Mouse (Mus musculus): Measurements from ENCODE around the gene Ngfr.

Ngfr gene

GRCm38 (mm10) chr11:95595438-95596149, 8.1 kb upstream of the Ngfr start:
- no peak for DNase-seq (ENCODE audit: low read depth, low spot score)

- no peak for DNase-seq (ENCODE audit: low read depth, low spot score)
These were observed 7.2 kb upstream of the Ngfr start for GRCm38 (mm10) chr11:95594686-95595212.

- no peak for DNase-seq (ENCODE audit: low read depth, low spot score)
These were observed 6.0 kb upstream of the Ngfr start for GRCm38 (mm10) chr11:95593501-95593900.

GRCm38 (mm10) chr11:95592691-95593090, 5.2 kb upstream of the Ngfr start:
- DNase-seq (ENCODE audit: low read depth, low spot score): no peak

- no peak for DNase-seq (ENCODE audit: low read depth, low spot score)
These were observed 1.7 kb upstream of the Ngfr start for GRCm38 (mm10) chr11:95589195-95589594.

- DNase-seq (ENCODE audit: low read depth, low spot score): no peak
These were observed 648 bp downstream of the Ngfr start for GRCm38 (mm10) chr11:95586751-95587422.

- DNase-seq (ENCODE audit: low read depth, low spot score): no peak
These were observed 1.4 kb downstream of the Ngfr start for GRCm38 (mm10) chr11:95586184-95586583.

GRCm38 (mm10) chr11:95585684-95586083, 1.9 kb downstream of the Ngfr start:
- no peak for DNase-seq (ENCODE audit: low read depth, low spot score)

- no peak for DNase-seq (ENCODE audit: low read depth, low spot score)
These were observed 2.3 kb downstream of the Ngfr start for GRCm38 (mm10) chr11:95585281-95585680.

GRCm38 (mm10) chr11:95584651-95585050, 2.9 kb downstream of the Ngfr start:
- no peak for DNase-seq (ENCODE audit: low read depth, low spot score)

GRCm38 (mm10) chr11:95583396-95583795, 4.1 kb downstream of the Ngfr start:
- DNase-seq (ENCODE audit: low read depth, low spot score): no peak

GRCm38 (mm10) chr11:95582193-95582592, 5.3 kb downstream of the Ngfr start:
- no peak for DNase-seq (ENCODE audit: low read depth, low spot score)

GRCm38 (mm10) chr11:95579455-95579854, 8.1 kb downstream of the Ngfr start:
- DNase-seq (ENCODE audit: low read depth, low spot score): no peak

GRCm38 (mm10) chr11:95577776-95578446, 9.6 kb downstream of the Ngfr start:
- DNase-seq (ENCODE audit: low read depth, low spot score): no peak

GRCm38 (mm10) chr11:95576299-95576698, 11.2 kb downstream of the Ngfr start:
- DNase-seq (ENCODE audit: low read depth, low spot score): no peak

- DNase-seq (ENCODE audit: low read depth, low spot score): no peak
These were observed 11.7 kb downstream of the Ngfr start for GRCm38 (mm10) chr11:95575791-95576190.

GRCm38 (mm10) chr11:95574786-95575334, 12.7 kb downstream of the Ngfr start:
- no peak for DNase-seq (ENCODE audit: low read depth, low spot score)

- DNase-seq (ENCODE audit: low read depth, low spot score): no peak
These were observed 15.3 kb downstream of the Ngfr start for GRCm38 (mm10) chr11:95572227-95572626.

- DNase-seq (ENCODE audit: low read depth, low spot score): no peak
These were observed 15.8 kb downstream of the Ngfr start for GRCm38 (mm10) chr11:95571755-95572154.

GRCm38 (mm10) chr11:95570827-95571619, 16.5 kb downstream of the Ngfr start:
- no peak for DNase-seq (ENCODE audit: low read depth, low spot score)

- DNase-seq (ENCODE audit: low read depth, low spot score): no peak
These were observed 17.6 kb downstream of the Ngfr start for GRCm38 (mm10) chr11:95569908-95570307.

Measured in c-Kit-negative CD71-positive TER-119-positive erythroid progenitor cells, embryonic 14.5 days (primary cell).